Mouse (Mus musculus) neural tube, embryonic 12.5 days (tissue): ENCODE measurements around the gene Alcam. TPM values are rescaled to one million over a fixed set of nuclear protein-coding genes. Genes with fewer than 3 reads are reported as not detected.

Experiments
- ATAC-seq: fragments of 200-750 bp; cut with Nextera tagmentation; 2 replicates; pipeline ENCODE4 v1.8.0; 2017; ENCODE audit warnings: low read depth, mild to moderate bottlenecking, moderate TSS enrichment, moderate library complexity; ENCODE audit not compliant: low FRiP score
- H3K27ac ChIP-seq: fragments of 300-500 bp; sonication (generic); 2 replicates; pipeline ENCODE4 v1.5.1; 2016
- H3K27me3 ChIP-seq: fragments of 300-500 bp; sonication (generic); replicated peaks from 2 replicates; pipeline ENCODE4 v1.6.1; 2016; ENCODE audit warnings: mild to moderate bottlenecking
- H3K36me3 ChIP-seq: fragments of 300-500 bp; sonication (generic); 2 replicates; pipeline ENCODE4 v1.6.1; 2016; ENCODE audit warnings: mild to moderate bottlenecking
- H3K4me1 ChIP-seq: fragments of 300-500 bp; sonication (generic); 2 replicates; pipeline ENCODE4 v1.6.1; 2016
- H3K4me2 ChIP-seq: fragments of 300-500 bp; sonication (generic); replicated peaks from 2 replicates; pipeline ENCODE4 v1.6.1; 2016; ENCODE audit warnings: mild to moderate bottlenecking
- H3K4me3 ChIP-seq: fragments of 300-500 bp; sonication (generic); 2 replicates; pipeline ENCODE4 v1.5.1; 2016
- H3K9ac ChIP-seq: fragments of 300-500 bp; sonication (generic); 2 replicates; pipeline ENCODE4 v1.6.1; 2016; ENCODE audit warnings: mild to moderate bottlenecking
- H3K9me3 ChIP-seq: fragments of 300-500 bp; sonication (generic); 2 replicates; pipeline ENCODE4 v1.6.1; 2016; ENCODE audit warnings: mild to moderate bottlenecking
- WGBS: fragments of 180-500 bp; shearing (Covaris S2); methylation state at CpG from one replicate; pipeline ENCODE4 v1.1.7; 2016; 5-methylcytosine and 5-hydroxymethylcytosine counted together
- polyA plus RNA-seq: library from polyadenylated mRNA; unstranded; fragments of >200 nt; fragmentation: Nextera tagmentation; extraction: Ambion mirVana; gene quantifications from 2 replicates; pipeline ENCODE4 v1.2.1, GENCODE M21; 2016

The Alcam gene
- polyA plus RNA-seq: 13.9 and 16.7 TPM in 2 replicates

- Histone ChIP-seq H3K9ac (peak within 1 kb of the TSS; percentile 57), H3K4me3 (peak within 1 kb of the TSS; percentile 51), H3K9me3 (no peaks in the 10 kb centered on the region), H3K36me3 (no peaks in the 10 kb centered on the region), H3K4me1 (peaks cover 22% of the 10 kb centered on the region), H3K27me3 (peaks cover 8% of the 10 kb centered on the region; the same call in 1 of the 2 replicates), H3K27ac (no peak within 1 kb of the TSS), H3K4me2 (peak within 1 kb of the TSS; percentile 87)
- no peak for ATAC-seq
- WGBS: 2% methylated on average over 14 of the region's 14 CpGs
These were observed at the start of gene Alcam for GRCm38 (mm10) chr16:52453971-52454514. Gene Alcam (minus strand): TSS chr16:52454074.

GRCm38 (mm10) chr16:52498757-52499335 lies 45.0 kb upstream of the Alcam start:
- no peak overlapping the region for H3K27ac ChIP-seq
- H3K4me1 ChIP-seq: no peaks in the 10 kb centered on the region

GRCm38 (mm10) chr16:52490542-52490941 lies 36.7 kb upstream of the Alcam start:
- Histone ChIP-seq H3K4me1 (no peaks in the 10 kb centered on the region), H3K4me3 (no peak overlapping the region), H3K9me3 (no peaks in the 10 kb centered on the region), H3K27ac (no peak overlapping the region), H3K9ac (no peak overlapping the region), H3K36me3 (no peaks in the 10 kb centered on the region), H3K4me2 (no peak overlapping the region), H3K27me3 (no peaks in the 10 kb centered on the region)
- WGBS: 21% methylated on average over 1 of the region's 1 CpGs
- no peak for ATAC-seq

More at GRCm38 (mm10) chr16:52498757-52499335, 45.0 kb upstream of the Alcam start:
- no peak overlapping the region for H3K4me2 ChIP-seq
- H3K36me3 ChIP-seq: no peaks in the 10 kb centered on the region
- no peaks in the 10 kb centered on the region for H3K27me3 ChIP-seq
- no peak for ATAC-seq
- no peak overlapping the region for H3K9ac ChIP-seq
- H3K4me3 ChIP-seq: no peak overlapping the region
- WGBS: 85% methylated on average over 4 of the region's 4 CpGs
- no peaks in the 10 kb centered on the region for H3K9me3 ChIP-seq

GRCm38 (mm10) chr16:52474235-52474634 lies 20.4 kb upstream of the Alcam start:
- H3K27ac ChIP-seq: no peak overlapping the region
- H3K4me2 ChIP-seq: no peak overlapping the region
- no peaks in the 10 kb centered on the region for H3K36me3 ChIP-seq
- no peak overlapping the region for H3K9ac ChIP-seq
- ATAC-seq: no peak
- H3K9me3 ChIP-seq: no peaks in the 10 kb centered on the region
- no peaks in the 10 kb centered on the region for H3K4me1 ChIP-seq
- H3K4me3 ChIP-seq: no peak overlapping the region
- no peaks in the 10 kb centered on the region for H3K27me3 ChIP-seq
- 87% methylated on average over 4 of the region's 4 CpGs for WGBS

GRCm38 (mm10) chr16:52473089-52473488 lies 19.2 kb upstream of the Alcam start:
- no peaks in the 10 kb centered on the region for H3K9me3 ChIP-seq
- H3K36me3 ChIP-seq: no peaks in the 10 kb centered on the region
- no peaks in the 10 kb centered on the region for H3K27me3 ChIP-seq
- WGBS: 90% methylated on average over 2 of the region's 2 CpGs
- H3K9ac ChIP-seq: no peak overlapping the region
- no peak for ATAC-seq
- no peak overlapping the region for H3K27ac ChIP-seq
- H3K4me1 ChIP-seq: no peaks in the 10 kb centered on the region
- no peak overlapping the region for H3K4me2 ChIP-seq
- H3K4me3 ChIP-seq: no peak overlapping the region

GRCm38 (mm10) chr16:52472635-52473034 lies 18.8 kb upstream of the Alcam start:
- H3K36me3 ChIP-seq: no peaks in the 10 kb centered on the region
- no peak overlapping the region for H3K9ac ChIP-seq
- no peak overlapping the region for H3K27ac ChIP-seq
- no peak overlapping the region for H3K4me2 ChIP-seq
- no peaks in the 10 kb centered on the region for H3K27me3 ChIP-seq
- no peak for ATAC-seq
- 94% methylated on average over 3 of the region's 3 CpGs for WGBS
- H3K4me3 ChIP-seq: no peak overlapping the region
- H3K9me3 ChIP-seq: no peaks in the 10 kb centered on the region
- no peaks in the 10 kb centered on the region for H3K4me1 ChIP-seq

GRCm38 (mm10) chr16:52472059-52472458 lies 18.2 kb upstream of the Alcam start:
- Histone ChIP-seq H3K9ac (no peak overlapping the region), H3K9me3 (no peaks in the 10 kb centered on the region), H3K4me3 (no peak overlapping the region), H3K36me3 (no peaks in the 10 kb centered on the region), H3K27ac (no peak overlapping the region), H3K4me2 (no peak overlapping the region), H3K27me3 (no peaks in the 10 kb centered on the region), H3K4me1 (no peaks in the 10 kb centered on the region)
- no peak for ATAC-seq

- Histone ChIP-seq H3K9me3 (no peaks in the 10 kb centered on the region), H3K9ac (no peak overlapping the region), H3K36me3 (no peaks in the 10 kb centered on the region), H3K4me3 (no peak overlapping the region), H3K27me3 (no peaks in the 10 kb centered on the region), H3K27ac (no peak overlapping the region), H3K4me2 (no peak overlapping the region), H3K4me1 (no peaks in the 10 kb centered on the region)
- ATAC-seq: no peak
- 80% methylated on average over 2 of the region's 2 CpGs for WGBS
These were observed 17.0 kb upstream of the Alcam start for GRCm38 (mm10) chr16:52470881-52471280.

GRCm38 (mm10) chr16:52470226-52470625 lies 16.4 kb upstream of the Alcam start:
- Histone ChIP-seq H3K9ac (no peak overlapping the region), H3K27ac (no peak overlapping the region), H3K36me3 (no peaks in the 10 kb centered on the region), H3K27me3 (no peaks in the 10 kb centered on the region), H3K4me2 (no peak overlapping the region), H3K4me1 (no peaks in the 10 kb centered on the region), H3K9me3 (no peaks in the 10 kb centered on the region), H3K4me3 (no peak overlapping the region)
- no peak for ATAC-seq
- WGBS: 86% methylated on average over 3 of the region's 3 CpGs

GRCm38 (mm10) chr16:52468426-52468825 lies 14.6 kb upstream of the Alcam start:
- Histone ChIP-seq H3K4me1 (no peaks in the 10 kb centered on the region), H3K36me3 (no peaks in the 10 kb centered on the region), H3K27ac (no peak overlapping the region), H3K27me3 (no peaks in the 10 kb centered on the region), H3K9me3 (no peaks in the 10 kb centered on the region), H3K4me3 (no peak overlapping the region), H3K9ac (no peak overlapping the region), H3K4me2 (no peak overlapping the region)
- ATAC-seq: no peak

GRCm38 (mm10) chr16:52466770-52467169 lies 12.9 kb upstream of the Alcam start:
- Histone ChIP-seq H3K4me3 (no peak overlapping the region), H3K4me1 (no peaks in the 10 kb centered on the region), H3K9ac (no peak overlapping the region), H3K9me3 (no peaks in the 10 kb centered on the region), H3K36me3 (no peaks in the 10 kb centered on the region), H3K27ac (no peak overlapping the region), H3K4me2 (no peak overlapping the region), H3K27me3 (no peaks in the 10 kb centered on the region)
- ATAC-seq: no peak
- WGBS: 83% methylated on average over 6 of the region's 6 CpGs

- no peak overlapping the region for H3K27ac ChIP-seq
- H3K9ac ChIP-seq: no peak overlapping the region
- no peak overlapping the region for H3K4me3 ChIP-seq
- no peaks in the 10 kb centered on the region for H3K4me1 ChIP-seq
- no peaks in the 10 kb centered on the region for H3K36me3 ChIP-seq
- H3K9me3 ChIP-seq: no peaks in the 10 kb centered on the region
- 91% methylated on average over 1 of the region's 1 CpGs for WGBS
- no peaks in the 10 kb centered on the region for H3K27me3 ChIP-seq
- no peak for ATAC-seq
- H3K4me2 ChIP-seq: no peak overlapping the region
These were observed 10.7 kb upstream of the Alcam start for GRCm38 (mm10) chr16:52464597-52464996.
